Mouse (Mus musculus) monocyte, adult 2 months (primary cell): ENCODE data around the gene Smim15.
A peak's percentile ranks its signal among the peaks of the same experiment; 100 is the strongest.

ENCODE experiments used
- DNase-seq, 2 experiments: peaks; one replicate each; pipeline ENCODE4 v3.0.0; 2022; ENCODE audit warnings: low spot score in 2 of 2, low read depth in 1 of 2

The Smim15 gene

GRCm38 (mm10) chr13:108044222-108044941 is at the start of gene Smim15:
Smim15 (plus strand) TSS chr13:108044446.
- peak; percentile 68 to 80 for DNase-seq

GRCm38 (mm10) chr13:107995211-107995610 is 49.0 kb upstream of the Smim15 start:
- DNase-seq: no peak

DNA sequence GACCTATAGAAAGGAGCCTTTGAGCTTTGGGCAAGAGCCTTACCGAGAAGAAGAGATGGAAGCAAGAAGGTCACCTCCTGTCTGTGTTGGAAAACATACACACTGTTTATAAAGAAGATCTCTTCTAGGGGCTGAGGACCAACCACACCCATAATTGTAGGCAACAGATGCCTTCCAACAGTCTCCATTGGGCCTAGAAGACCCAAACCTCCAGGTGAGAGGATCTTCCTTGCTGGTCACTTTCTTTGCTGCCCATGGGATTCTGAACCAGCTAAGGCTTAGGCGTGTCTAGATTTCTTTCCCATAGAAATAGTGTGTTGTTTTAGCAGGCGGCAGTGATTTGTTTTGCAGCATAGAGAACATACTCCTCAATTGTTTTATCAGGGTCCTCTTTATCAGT is 47.9 kb upstream of the Smim15 start:
- DNase-seq: no peak

GRCm38 (mm10) chr13:108007861-108008260 is 36.4 kb upstream of the Smim15 start:
- no peak for DNase-seq

DNA sequence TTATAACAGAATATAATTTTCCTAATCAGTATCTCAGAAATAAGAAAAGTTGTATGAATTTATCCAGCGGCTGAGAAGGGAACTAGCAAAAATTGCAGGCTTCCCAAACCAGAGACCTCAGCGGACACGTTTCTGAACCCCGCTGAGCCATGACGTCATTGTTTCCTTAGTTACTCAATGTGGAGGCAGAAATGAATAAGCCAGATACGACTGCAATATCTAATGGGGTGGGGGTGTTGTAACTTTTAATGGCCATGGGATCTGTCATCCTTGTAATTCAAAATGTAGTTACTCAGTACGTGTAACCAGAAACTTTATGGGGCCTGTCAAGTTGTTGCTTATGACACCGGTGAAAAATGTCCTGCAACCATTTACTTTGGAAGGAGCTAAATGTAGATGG is 31.1 kb upstream of the Smim15 start:
- DNase-seq: no peak

- no peak for DNase-seq
These were observed 30.4 kb upstream of the Smim15 start for GRCm38 (mm10) chr13:108013839-108014238.

GRCm38 (mm10) chr13:108015166-108015565 is 29.1 kb upstream of the Smim15 start:
- no peak for DNase-seq

DNA sequence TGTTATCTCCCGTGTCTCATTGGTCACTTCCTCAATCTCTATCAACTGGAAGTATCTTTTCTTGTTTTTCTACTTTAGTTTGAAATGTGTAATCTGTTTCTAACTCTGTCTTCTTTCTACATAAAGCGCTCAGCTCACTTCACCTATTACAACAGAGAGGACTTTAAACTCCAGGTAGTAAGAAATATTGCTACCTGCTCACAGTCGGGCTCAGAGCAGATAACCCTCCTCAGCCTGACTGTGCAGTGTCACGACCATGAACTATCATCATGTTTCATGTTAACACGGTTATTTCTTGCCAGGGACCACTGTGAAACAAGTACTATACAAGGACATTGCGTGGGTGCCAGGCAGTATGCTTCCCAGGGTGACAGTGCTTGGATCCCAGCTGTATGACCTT is 26.9 kb upstream of the Smim15 start:
- no peak for DNase-seq

DNA sequence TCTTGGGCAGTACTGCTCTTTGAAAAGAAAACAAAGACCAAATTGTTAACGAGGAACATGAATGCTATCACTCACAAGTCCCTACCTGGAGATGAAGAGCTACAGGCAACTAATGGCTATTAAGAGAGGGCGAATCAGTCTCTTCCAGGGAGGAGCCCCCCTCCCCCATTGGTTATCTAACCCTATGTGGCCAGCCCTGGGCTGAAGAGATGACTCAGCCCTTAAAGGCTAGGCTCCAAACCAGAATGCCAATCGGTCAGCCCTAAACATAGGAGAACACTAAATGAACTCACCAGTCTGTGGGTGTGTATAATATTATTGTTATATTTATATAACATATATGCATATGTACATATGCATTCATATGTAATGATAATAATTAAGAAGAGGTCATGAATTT is 18.4 kb upstream of the Smim15 start:
- DNase-seq: no peak

DNA sequence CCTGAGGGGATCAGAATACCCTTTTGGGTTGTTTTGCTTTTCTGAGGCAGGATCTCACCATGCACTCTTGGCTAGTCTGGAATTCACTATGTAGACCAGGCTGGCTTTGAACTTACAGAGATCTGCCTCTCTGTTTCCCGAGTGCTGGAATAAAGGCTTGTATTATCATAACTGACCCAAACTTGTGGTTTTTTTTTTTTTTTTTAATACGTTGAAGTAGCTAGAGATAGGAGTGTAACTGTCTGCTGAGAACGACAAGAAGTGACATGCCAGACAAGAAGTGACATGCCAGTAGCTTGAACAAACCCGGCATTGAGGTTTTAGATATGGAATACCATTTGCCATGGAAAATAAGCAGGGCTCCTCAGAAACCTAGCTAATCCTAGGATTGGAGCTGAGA is 11.5 kb upstream of the Smim15 start:
- DNase-seq: no peak

GRCm38 (mm10) chr13:108039375-108039774 is 4.9 kb upstream of the Smim15 start:
- DNase-seq: no peak

- no peak for DNase-seq
These were observed 4.3 kb upstream of the Smim15 start for GRCm38 (mm10) chr13:108039902-108040301.

- DNase-seq: no peak
These were observed 3.8 kb upstream of the Smim15 start for GRCm38 (mm10) chr13:108040451-108040850.

GRCm38 (mm10) chr13:108041358-108041757 is 2.9 kb upstream of the Smim15 start:
- DNase-seq: peak; percentile 45 to 55

- no peak for DNase-seq
These were observed 620 bp upstream of the Smim15 start for GRCm38 (mm10) chr13:108043431-108044221.

- no peak for DNase-seq
These were observed 1.4 kb downstream of the Smim15 start for GRCm38 (mm10) chr13:108045646-108046045.

GRCm38 (mm10) chr13:108046071-108046470 is 1.8 kb downstream of the Smim15 start:
- DNase-seq: no peak

GRCm38 (mm10) chr13:108046891-108047290 is 2.6 kb downstream of the Smim15 start:
- no peak for DNase-seq

GRCm38 (mm10) chr13:108047364-108047763 is 3.1 kb downstream of the Smim15 start:
- no peak for DNase-seq

GRCm38 (mm10) chr13:108056896-108057295 is 12.7 kb downstream of the Smim15 start:
- DNase-seq: no peak

DNA sequence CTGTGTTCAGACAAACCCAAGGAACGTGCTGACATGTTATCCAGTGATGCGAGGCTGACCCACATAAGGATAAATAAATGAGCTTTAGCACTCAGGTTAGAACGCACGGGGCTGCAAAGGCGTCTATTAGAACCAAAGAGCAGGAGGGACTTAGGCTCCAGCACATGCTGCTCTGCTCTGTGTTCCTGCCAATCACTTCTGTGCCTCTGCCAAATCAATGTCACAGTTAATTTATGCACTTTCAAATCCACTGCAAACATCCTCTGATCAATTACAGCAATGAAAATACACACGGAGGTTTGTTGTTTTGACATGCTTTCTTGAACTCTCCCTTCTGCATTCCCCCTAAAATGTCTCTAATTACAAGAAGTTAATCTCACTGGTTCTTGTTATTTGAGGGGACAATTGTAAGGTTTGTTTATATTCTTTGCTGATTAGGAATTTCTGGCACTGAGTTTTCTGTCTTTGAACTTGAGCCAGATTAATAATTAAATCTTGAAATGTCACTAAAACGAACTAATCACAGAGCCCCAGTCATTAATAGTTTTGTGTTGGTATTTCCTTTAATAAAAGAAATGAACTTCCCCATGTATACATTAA is 16.1 kb downstream of the Smim15 start:
- DNase-seq: no peak

- no peak for DNase-seq
These were observed 16.8 kb downstream of the Smim15 start for GRCm38 (mm10) chr13:108060936-108061578.
